Mouse (Mus musculus): ENCODE measurements around the gene Rsph10b.
"Not testable (repeated sequence)": the region's sequence is repeated elsewhere in the genome, so short reads cannot be mapped to it uniquely, and the experiment has no call there.

Gene Rsph10b

DNA sequence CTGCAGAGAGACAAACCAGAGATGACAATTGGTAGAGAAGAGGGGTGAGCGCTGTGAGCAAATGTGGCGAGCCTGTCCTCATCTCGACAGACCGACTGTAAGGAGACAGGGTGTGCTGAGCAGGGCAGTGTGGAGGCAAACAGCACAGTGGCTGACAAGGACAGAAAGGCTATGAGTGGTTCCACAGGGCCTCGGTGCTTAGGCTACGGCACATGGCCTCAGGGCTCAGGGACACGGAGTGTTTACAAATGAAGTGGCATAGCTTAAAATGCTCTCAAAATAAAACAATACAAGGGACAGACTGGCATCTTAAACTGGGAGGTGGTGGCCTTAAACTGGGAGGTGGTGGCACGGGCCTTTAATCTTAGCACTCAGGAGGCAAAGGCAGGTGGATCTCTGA lies 60.4 kb downstream of the Rsph10b start:
- no peak for DNase-seq (ENCODE audit: low spot score in 2 of 2)

DNA sequence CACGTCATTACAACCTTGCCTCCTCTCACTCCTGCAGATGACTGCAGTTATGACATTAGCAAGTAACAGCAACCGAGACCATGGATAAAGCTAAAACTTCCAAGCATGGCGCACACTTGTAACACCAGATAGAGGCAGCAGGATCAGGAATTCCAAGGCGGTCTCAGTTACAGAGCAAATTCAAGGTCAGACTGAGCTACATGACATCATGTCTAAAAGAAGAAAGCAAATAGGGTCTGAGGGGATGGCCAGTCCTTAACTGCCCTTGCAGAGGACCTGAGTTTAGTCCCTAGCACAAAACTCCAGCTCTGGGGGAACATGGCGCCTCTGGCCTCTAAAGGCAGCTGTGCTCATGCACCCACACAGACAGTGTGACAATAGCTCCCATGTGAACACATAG lies 61.0 kb downstream of the Rsph10b start:
- no peak for DNase-seq (ENCODE audit: low spot score in 2 of 2)

DNA sequence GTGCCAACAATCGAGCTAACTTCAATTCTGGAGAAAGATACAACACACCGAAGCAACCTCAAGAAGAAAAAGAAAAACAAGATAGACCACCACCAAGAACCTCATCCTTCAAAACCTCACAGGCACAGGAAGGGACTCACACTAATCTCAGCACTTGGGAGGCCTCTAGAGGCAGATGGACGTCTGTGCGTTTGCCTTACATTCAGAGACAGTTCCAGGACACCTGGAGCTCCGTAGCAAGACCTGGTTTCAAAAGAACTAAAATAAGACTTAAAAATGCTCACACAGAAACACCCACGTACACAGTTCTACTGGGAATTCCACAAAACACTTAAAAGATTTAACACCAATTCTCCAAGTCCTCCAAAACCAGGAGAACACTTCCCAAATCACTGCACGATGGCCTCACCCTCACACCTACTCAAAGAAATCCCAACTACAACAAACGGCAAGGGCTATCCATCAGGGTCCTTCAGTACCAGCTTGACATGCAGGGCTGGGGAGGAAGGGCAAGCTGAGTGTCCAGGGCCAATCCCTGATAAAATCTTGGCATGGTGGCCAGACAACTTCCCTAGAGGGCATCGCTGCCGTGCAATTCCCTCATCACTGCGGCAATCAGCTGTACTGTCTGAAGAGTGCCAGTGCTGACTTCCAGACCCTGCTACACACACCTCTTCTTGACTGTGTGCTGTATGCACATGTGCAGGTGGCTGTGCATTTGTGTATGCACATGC lies 62.0 kb downstream of the Rsph10b start:
- DNase-seq (ENCODE audit: low spot score in 2 of 2) = no peak

GRCm38 (mm10) chr5:143999409-143999808 lies 66.6 kb downstream of the Rsph10b start:
- DNase-seq (ENCODE audit: low spot score in 2 of 2) = peak in 1 of 2 experiments; percentile 30

GRCm38 (mm10) chr5:144002461-144003192 lies 69.8 kb downstream of the Rsph10b start:
- DNase-seq (ENCODE audit: low spot score in 2 of 2) = no peak

- DNase-seq (ENCODE audit: low spot score in 2 of 2) = not testable (repeated sequence)
These were observed 80.7 kb downstream of the Rsph10b start for GRCm38 (mm10) chr5:144013366-144014134.

- DNase-seq (ENCODE audit: low spot score in 2 of 2) = peak; percentile 77 to 86
These were observed 81.9 kb downstream of the Rsph10b start, which contains the start of gene Ccz1 for GRCm38 (mm10) chr5:144014551-144015311. TSS of gene Ccz1 (minus strand) at chr5:144014877.

DNA sequence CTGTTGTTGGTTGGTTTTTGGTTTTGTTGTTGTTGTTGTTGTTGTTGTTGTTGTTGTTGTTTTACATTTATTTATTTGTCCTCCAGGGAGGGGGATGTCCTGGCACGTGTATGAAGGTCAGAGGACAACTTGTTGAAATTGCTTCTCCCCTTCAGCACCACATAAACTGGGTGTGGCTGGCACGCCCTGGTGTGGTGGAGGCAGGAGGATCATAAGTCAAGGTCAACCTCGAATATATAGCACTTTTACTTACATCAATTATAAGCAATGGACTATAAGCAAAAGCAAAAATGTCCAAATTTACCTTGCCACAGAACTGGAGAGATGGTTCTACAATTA lies 82.4 kb downstream of the Rsph10b start:
- no peak for DNase-seq (ENCODE audit: low spot score in 2 of 2)

DNA sequence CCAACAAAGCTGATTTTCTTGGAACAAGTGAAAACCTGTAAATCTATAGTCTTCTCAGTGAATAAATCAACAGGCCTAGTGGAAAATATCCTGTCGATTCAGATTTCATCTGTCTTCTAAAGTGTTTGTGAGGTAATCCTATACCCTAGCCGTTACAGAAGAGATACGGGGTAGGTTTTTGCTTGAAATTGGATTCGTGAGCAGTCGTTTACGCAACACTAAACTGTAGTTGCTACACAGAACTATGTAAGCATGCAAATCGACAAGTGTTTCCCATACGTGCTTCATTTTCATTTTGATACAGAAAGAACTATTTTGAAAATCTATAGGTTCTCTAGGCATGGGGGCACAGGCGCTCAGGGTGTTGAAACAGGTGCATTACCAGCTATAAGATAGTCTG lies 83.0 kb downstream of the Rsph10b start:
- no peak for DNase-seq (ENCODE audit: low spot score in 2 of 2)

DNA sequence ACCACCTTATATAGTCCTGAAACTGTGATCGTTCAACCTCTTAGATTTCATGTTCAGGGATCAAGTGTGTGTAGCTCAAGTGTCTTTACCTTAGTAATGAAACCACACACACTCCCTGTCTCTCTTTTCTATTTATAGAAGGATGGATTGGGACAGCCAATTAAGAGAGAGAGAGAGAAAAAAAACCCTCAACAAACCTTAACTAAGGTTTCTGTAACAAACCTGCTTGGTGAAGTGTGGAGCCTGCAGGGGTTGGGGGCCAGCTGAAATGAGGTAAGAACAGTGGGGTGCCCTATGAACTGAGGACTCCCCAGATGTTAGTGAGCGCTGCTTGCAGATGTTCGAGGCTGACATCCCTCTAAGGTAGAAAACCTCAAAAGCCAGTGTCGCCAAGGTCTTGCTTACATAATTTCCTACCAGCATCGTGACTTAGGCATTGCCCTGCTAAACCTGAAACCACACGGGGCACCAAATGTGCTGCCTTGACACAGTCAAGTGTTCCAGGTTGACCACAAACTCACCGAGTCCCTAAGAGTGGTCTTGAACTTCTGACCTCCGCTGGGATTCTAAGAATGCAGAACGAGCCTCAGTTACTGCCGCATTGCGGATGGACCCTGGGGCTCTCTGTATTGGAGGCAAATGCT lies 93.9 kb downstream of the Rsph10b start, which contains the start of gene Ocm:
Gene Ocm (minus strand): TSS at position 51 of the 644 bp plus-strand sequence.
- no peak for DNase-seq (ENCODE audit: low spot score in 2 of 2)

GRCm38 (mm10) chr5:144032491-144032890 lies 99.7 kb downstream of the Rsph10b start:
- no peak for DNase-seq (ENCODE audit: low spot score in 2 of 2)

- no peak for DNase-seq (ENCODE audit: low spot score in 2 of 2)
These were observed 101.7 kb downstream of the Rsph10b start for GRCm38 (mm10) chr5:144034567-144034966.
